Mouse (Mus musculus): ENCODE results near the gene Apobec4.
"Not testable (repeated sequence)": the region's sequence is repeated elsewhere in the genome, so short reads cannot be mapped to it uniquely, and the experiment has no call there.

Gene Apobec4

GRCm38 (mm10) chr1:152766804-152767748 is 16.7 kb downstream of the Apobec4 start:
- peak in 1 of 2 experiments; percentile 44 for DNase-seq (ENCODE audit: low spot score in 2 of 2)

GRCm38 (mm10) chr1:152767749-152768488 is 17.6 kb downstream of the Apobec4 start:
- peak; percentile 52 to 67 for DNase-seq (ENCODE audit: low spot score in 2 of 2)

- no peak for DNase-seq (ENCODE audit: low spot score in 2 of 2)
Measured at GRCm38 (mm10) chr1:152771016-152771415, 20.7 kb downstream of the Apobec4 start.

- not testable (repeated sequence) for DNase-seq (ENCODE audit: low spot score in 2 of 2)
Measured at GRCm38 (mm10) chr1:152774601-152775000, 24.2 kb downstream of the Apobec4 start.

- DNase-seq (ENCODE audit: low spot score in 2 of 2): peak; percentile 16 to 35
Measured at GRCm38 (mm10) chr1:152779071-152779737, 28.9 kb downstream of the Apobec4 start.

- no peak for DNase-seq (ENCODE audit: low spot score in 2 of 2)
Measured at GRCm38 (mm10) chr1:152784620-152785019, 34.3 kb downstream of the Apobec4 start.

- DNase-seq (ENCODE audit: low spot score in 2 of 2): not testable (repeated sequence)
Measured at GRCm38 (mm10) chr1:152785446-152785845, 35.1 kb downstream of the Apobec4 start.

GRCm38 (mm10) chr1:152786953-152787352 is 36.6 kb downstream of the Apobec4 start:
- no peak for DNase-seq (ENCODE audit: low spot score in 2 of 2)

GRCm38 (mm10) chr1:152788121-152788660 is 37.8 kb downstream of the Apobec4 start:
- DNase-seq (ENCODE audit: low spot score in 2 of 2): no peak

- DNase-seq (ENCODE audit: low spot score in 2 of 2): no peak
Measured at GRCm38 (mm10) chr1:152790254-152790653, 39.9 kb downstream of the Apobec4 start.

GRCm38 (mm10) chr1:152790821-152791220 is 40.5 kb downstream of the Apobec4 start:
- no peak for DNase-seq (ENCODE audit: low spot score in 2 of 2)

GRCm38 (mm10) chr1:152791269-152791668 is 40.9 kb downstream of the Apobec4 start:
- no peak for DNase-seq (ENCODE audit: low spot score in 2 of 2)

GRCm38 (mm10) chr1:152792736-152793494 is 42.6 kb downstream of the Apobec4 start:
- DNase-seq (ENCODE audit: low spot score in 2 of 2): no peak

- DNase-seq (ENCODE audit: low spot score in 2 of 2): no peak
Measured at GRCm38 (mm10) chr1:152793495-152794130, 43.3 kb downstream of the Apobec4 start.

GRCm38 (mm10) chr1:152795688-152796255 is 45.4 kb downstream of the Apobec4 start:
- DNase-seq (ENCODE audit: low spot score in 2 of 2): no peak

- no peak for DNase-seq (ENCODE audit: low spot score in 2 of 2)
Measured at GRCm38 (mm10) chr1:152796683-152797263, 46.4 kb downstream of the Apobec4 start.

GRCm38 (mm10) chr1:152798125-152798524 is 47.8 kb downstream of the Apobec4 start:
- no peak for DNase-seq (ENCODE audit: low spot score in 2 of 2)

- no peak for DNase-seq (ENCODE audit: low spot score in 2 of 2)
Measured at GRCm38 (mm10) chr1:152799897-152800296, 49.5 kb downstream of the Apobec4 start, which contains the start of gene Ncf2. Gene Ncf2 (plus strand): TSS chr1:152800194.

- DNase-seq (ENCODE audit: low spot score in 2 of 2): no peak
Measured at GRCm38 (mm10) chr1:152800633-152801176, 50.4 kb downstream of the Apobec4 start.

Measured in urinary bladder, adult 18-20 months (tissue).